Mouse (Mus musculus) thymus, adult 18-20 months (tissue): ENCODE data around the gene Snx32.
"Not testable (repeated sequence)": the region's sequence is repeated elsewhere in the genome, so short reads cannot be mapped to it uniquely, and the experiment has no call there.

Experiments
- DNase-seq, 2 experiments: peaks; one replicate each; pipeline ENCODE4 v3.0.0; 2022; ENCODE audit warnings: mixed read lengths in 2 of 2

Snx32 gene

GRCm38 (mm10) chr19:5511074-5511632, 815 bp upstream of the Snx32 start:
- no peak for DNase-seq

GRCm38 (mm10) chr19:5503687-5504086, 6.7 kb downstream of the Snx32 start, which contains the start of gene 1700020D05Rik:
1700020D05Rik (minus strand) TSS chr19:5503787.
- DNase-seq: no peak

GRCm38 (mm10) chr19:5500330-5500875, 9.9 kb downstream of the Snx32 start:
- DNase-seq: no peak

- no peak for DNase-seq
Observed at GRCm38 (mm10) chr19:5496052-5496370, 14.3 kb downstream of the Snx32 start.

- DNase-seq: no peak
Observed at GRCm38 (mm10) chr19:5495353-5496051, 14.8 kb downstream of the Snx32 start.

GRCm38 (mm10) chr19:5494314-5494713, 16.0 kb downstream of the Snx32 start:
- no peak for DNase-seq

GRCm38 (mm10) chr19:5493301-5493721, 17.0 kb downstream of the Snx32 start:
- DNase-seq: not testable (repeated sequence)

GRCm38 (mm10) chr19:5492641-5493040, 17.7 kb downstream of the Snx32 start:
- DNase-seq: no peak

GRCm38 (mm10) chr19:5490898-5491708, 19.2 kb downstream of the Snx32 start:
- DNase-seq: peak; percentile 77 to 86

GRCm38 (mm10) chr19:5490313-5490897, 19.9 kb downstream of the Snx32 start, which contains the start of gene Cfl1:
Cfl1 (plus strand) TSS chr19:5490455.
- peak; percentile 96 for DNase-seq

- not testable (repeated sequence) for DNase-seq
Observed at GRCm38 (mm10) chr19:5489721-5490120, 20.6 kb downstream of the Snx32 start.

GRCm38 (mm10) chr19:5488878-5489571, 21.3 kb downstream of the Snx32 start:
- peak; percentile 98 to 99 for DNase-seq

GRCm38 (mm10) chr19:5487768-5488550, 22.4 kb downstream of the Snx32 start, which contains the start of gene Mus81:
Mus81 (minus strand) TSS chr19:5488402.
- peak; percentile 91 to 95 for DNase-seq

GRCm38 (mm10) chr19:5486771-5487170, 23.6 kb downstream of the Snx32 start:
- DNase-seq: no peak

GRCm38 (mm10) chr19:5486286-5486685, 24.1 kb downstream of the Snx32 start:
- DNase-seq: no peak

- no peak for DNase-seq
Observed at GRCm38 (mm10) chr19:5485821-5486220, 24.5 kb downstream of the Snx32 start.

GRCm38 (mm10) chr19:5485371-5485770, 25.0 kb downstream of the Snx32 start:
- no peak for DNase-seq

GRCm38 (mm10) chr19:5484496-5484895, 25.8 kb downstream of the Snx32 start:
- DNase-seq: no peak

- DNase-seq: no peak
Observed at GRCm38 (mm10) chr19:5483386-5484359, 26.7 kb downstream of the Snx32 start.

- DNase-seq: no peak
Observed at GRCm38 (mm10) chr19:5481398-5481797, 28.9 kb downstream of the Snx32 start.
